Mouse (Mus musculus): Measurements from ENCODE around the gene Cdh8. TPM values are rescaled to one million over a fixed set of nuclear protein-coding genes. Genes with fewer than 3 reads are reported as not detected.

The Cdh8 gene
- polyA plus RNA-seq, 1 experiment from 2014 or later: 3.6 TPM

- WGBS: 33% methylated on average over 10 of the region's 10 CpGs
- ATAC-seq (replicated peaks; ENCODE audit: extremely low read depth, insufficient read depth, low FRiP score): no peak
- Histone ChIP-seq H3K27ac (ENCODE audit: low read length) (no peak overlapping the region), H3K4me3 (ENCODE audit: low read length) (peak overlapping the region; percentile 62; the same call in 1 of the 2 replicates), H3K9me3 (replicated peaks; ENCODE audit: control insufficient read depth, low read length) (no peaks in the 10 kb centered on the region), H3K9ac (ENCODE audit: low read length) (no peak overlapping the region), H3K27me3 (ENCODE audit: control insufficient read depth, insufficient read depth, low read length) (peaks cover 39% of the 10 kb centered on the region), H3K36me3 (ENCODE audit: control insufficient read depth, insufficient read depth) (no peaks in the 10 kb centered on the region), H3K4me1 (ENCODE audit: control insufficient read depth, insufficient read depth, low read length) (peaks cover 6% of the 10 kb centered on the region; the same call in 1 of the 2 replicates), H3K4me2 (ENCODE audit: low read depth, low read length) (peak overlapping the region; percentile 96; the same call in 1 of the 2 replicates)
Observed at GRCm38 (mm10) chr8:99413877-99414482, 2.3 kb downstream of the Cdh8 start.

GRCm38 (mm10) chr8:99393908-99394307 lies 22.4 kb downstream of the Cdh8 start:
- no peak overlapping the region for H3K4me2 ChIP-seq (ENCODE audit: low read depth, low read length)
- no peaks in the 10 kb centered on the region for H3K27me3 ChIP-seq (ENCODE audit: control insufficient read depth, insufficient read depth, low read length)
- no peaks in the 10 kb centered on the region for H3K36me3 ChIP-seq (ENCODE audit: control insufficient read depth, insufficient read depth)
- no peak for ATAC-seq (replicated peaks; ENCODE audit: extremely low read depth, insufficient read depth, low FRiP score)
- H3K27ac ChIP-seq (ENCODE audit: low read length): peak overlapping the region; percentile 36; the same call in 1 of the 2 replicates
- no peak overlapping the region for H3K9ac ChIP-seq (ENCODE audit: low read length)
- no peaks in the 10 kb centered on the region for H3K9me3 ChIP-seq (replicated peaks; ENCODE audit: control insufficient read depth, low read length)
- 59% methylated on average over 4 of the region's 4 CpGs for WGBS
- H3K4me3 ChIP-seq (ENCODE audit: low read length): no peak overlapping the region
- peaks cover 4% of the 10 kb centered on the region; the same call in 1 of the 2 replicates for H3K4me1 ChIP-seq (ENCODE audit: control insufficient read depth, insufficient read depth, low read length)

DNA sequence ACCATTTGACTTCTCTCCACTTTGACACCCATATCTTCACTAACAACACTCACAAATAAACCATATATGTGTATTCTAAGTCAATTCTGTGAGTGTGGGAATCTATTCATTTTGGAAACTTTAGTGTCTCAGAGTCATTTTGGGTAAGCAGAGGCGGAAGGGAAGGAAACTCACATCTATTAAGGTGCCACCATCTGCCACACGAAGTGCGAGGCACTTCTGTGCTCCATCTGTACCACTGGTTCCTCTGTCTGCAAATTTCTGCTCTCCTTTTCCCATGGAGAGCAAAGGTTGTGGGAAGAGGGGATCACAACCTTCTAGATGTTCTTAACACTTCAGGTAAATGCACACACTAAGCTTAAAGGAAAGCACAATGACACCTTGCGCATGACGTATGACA lies 46.2 kb downstream of the Cdh8 start:
- Histone ChIP-seq H3K9me3 (replicated peaks; ENCODE audit: control insufficient read depth, low read length) (no peaks in the 10 kb centered on the region), H3K27ac (ENCODE audit: low read length) (no peak overlapping the region), H3K4me2 (ENCODE audit: low read depth, low read length) (no peak overlapping the region), H3K36me3 (ENCODE audit: control insufficient read depth, insufficient read depth) (no peaks in the 10 kb centered on the region), H3K4me1 (ENCODE audit: control insufficient read depth, insufficient read depth, low read length) (no peaks in the 10 kb centered on the region), H3K27me3 (ENCODE audit: control insufficient read depth, insufficient read depth, low read length) (no peaks in the 10 kb centered on the region), H3K4me3 (ENCODE audit: low read length) (no peak overlapping the region), H3K9ac (ENCODE audit: low read length) (no peak overlapping the region)
- 84% methylated on average over 5 of the region's 5 CpGs for WGBS
- no peak for ATAC-seq (replicated peaks; ENCODE audit: extremely low read depth, insufficient read depth, low FRiP score)

DNA sequence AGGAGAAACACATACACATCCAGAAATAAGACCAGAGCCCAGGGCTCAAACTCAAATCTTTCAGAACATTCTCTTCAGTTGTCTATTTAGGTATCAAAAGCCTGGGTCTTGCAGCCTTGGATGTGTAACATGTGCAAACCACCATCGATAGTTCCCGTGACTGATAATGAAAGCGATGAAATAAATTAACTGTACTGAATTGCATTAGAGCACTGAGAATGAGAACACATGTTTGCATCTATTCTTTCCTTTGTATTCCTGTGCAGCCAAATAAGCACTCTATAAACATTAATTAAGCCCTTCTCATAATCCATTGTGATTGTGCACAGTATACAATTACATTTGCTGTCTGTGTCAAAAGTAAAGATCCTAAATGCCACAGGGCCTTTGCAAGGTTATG lies 47.1 kb downstream of the Cdh8 start:
- WGBS: 87% methylated on average over 3 of the region's 3 CpGs
- Histone ChIP-seq H3K4me1 (ENCODE audit: control insufficient read depth, insufficient read depth, low read length) (no peaks in the 10 kb centered on the region), H3K4me3 (ENCODE audit: low read length) (no peak overlapping the region), H3K27ac (ENCODE audit: low read length) (no peak overlapping the region), H3K4me2 (ENCODE audit: low read depth, low read length) (no peak overlapping the region), H3K9me3 (replicated peaks; ENCODE audit: control insufficient read depth, low read length) (no peaks in the 10 kb centered on the region), H3K9ac (ENCODE audit: low read length) (no peak overlapping the region), H3K36me3 (ENCODE audit: control insufficient read depth, insufficient read depth) (no peaks in the 10 kb centered on the region), H3K27me3 (ENCODE audit: control insufficient read depth, insufficient read depth, low read length) (no peaks in the 10 kb centered on the region)
- no peak for ATAC-seq (replicated peaks; ENCODE audit: extremely low read depth, insufficient read depth, low FRiP score)

DNA sequence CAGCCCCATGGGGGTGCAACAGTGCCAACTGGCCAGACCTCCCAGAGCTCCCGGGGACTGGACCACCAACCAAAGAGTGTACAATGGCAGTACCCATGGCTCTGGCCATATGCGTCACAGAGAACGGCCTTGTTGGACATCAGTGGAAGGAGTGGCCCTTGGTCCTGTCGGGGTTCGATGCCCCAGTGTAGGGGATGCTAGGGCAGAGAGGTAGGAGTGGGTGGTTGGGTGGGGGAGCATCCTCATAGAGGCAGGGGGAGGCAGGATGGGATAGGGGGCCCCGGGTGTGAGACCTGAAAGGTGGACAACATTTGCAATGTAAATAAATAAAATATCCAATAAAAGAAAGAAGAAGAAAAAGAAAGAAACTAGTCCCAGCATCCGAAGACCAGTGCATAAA lies 47.8 kb downstream of the Cdh8 start:
- H3K27ac ChIP-seq (ENCODE audit: low read length): no peak overlapping the region
- WGBS: 87% methylated on average over 7 of the region's 7 CpGs
- H3K27me3 ChIP-seq (ENCODE audit: control insufficient read depth, insufficient read depth, low read length): no peaks in the 10 kb centered on the region
- no peaks in the 10 kb centered on the region for H3K36me3 ChIP-seq (ENCODE audit: control insufficient read depth, insufficient read depth)
- no peak overlapping the region for H3K4me2 ChIP-seq (ENCODE audit: low read depth, low read length)
- H3K9ac ChIP-seq (ENCODE audit: low read length): no peak overlapping the region
- no peaks in the 10 kb centered on the region for H3K4me1 ChIP-seq (ENCODE audit: control insufficient read depth, insufficient read depth, low read length)
- no peak overlapping the region for H3K4me3 ChIP-seq (ENCODE audit: low read length)
- H3K9me3 ChIP-seq (replicated peaks; ENCODE audit: control insufficient read depth, low read length): no peaks in the 10 kb centered on the region
- no peak for ATAC-seq (replicated peaks; ENCODE audit: extremely low read depth, insufficient read depth, low FRiP score)

GRCm38 (mm10) chr8:99353923-99354322 lies 62.3 kb downstream of the Cdh8 start:
- H3K4me3 ChIP-seq (ENCODE audit: low read length): no peak overlapping the region
- WGBS: 77% methylated on average over 3 of the region's 3 CpGs
- no peak for ATAC-seq (replicated peaks; ENCODE audit: extremely low read depth, insufficient read depth, low FRiP score)
- no peak overlapping the region for H3K4me2 ChIP-seq (ENCODE audit: low read depth, low read length)
- no peaks in the 10 kb centered on the region for H3K9me3 ChIP-seq (replicated peaks; ENCODE audit: control insufficient read depth, low read length)
- no peaks in the 10 kb centered on the region for H3K36me3 ChIP-seq (ENCODE audit: control insufficient read depth, insufficient read depth)
- no peaks in the 10 kb centered on the region for H3K27me3 ChIP-seq (ENCODE audit: control insufficient read depth, insufficient read depth, low read length)
- no peak overlapping the region for H3K27ac ChIP-seq (ENCODE audit: low read length)
- no peaks in the 10 kb centered on the region for H3K4me1 ChIP-seq (ENCODE audit: control insufficient read depth, insufficient read depth, low read length)
- H3K9ac ChIP-seq (ENCODE audit: low read length): no peak overlapping the region

- no peak for ATAC-seq (replicated peaks; ENCODE audit: extremely low read depth, insufficient read depth, low FRiP score)
Observed at GRCm38 (mm10) chr8:99353221-99353620, 63.0 kb downstream of the Cdh8 start.

GRCm38 (mm10) chr8:99349456-99349855 lies 66.8 kb downstream of the Cdh8 start:
- H3K4me1 ChIP-seq (ENCODE audit: control insufficient read depth, insufficient read depth, low read length): no peaks in the 10 kb centered on the region; the same call in 1 of the 2 replicates
- H3K4me2 ChIP-seq (ENCODE audit: low read depth, low read length): no peak overlapping the region
- ATAC-seq (replicated peaks; ENCODE audit: extremely low read depth, insufficient read depth, low FRiP score): no peak
- H3K4me3 ChIP-seq (ENCODE audit: low read length): no peak overlapping the region
- H3K27me3 ChIP-seq (ENCODE audit: control insufficient read depth, insufficient read depth, low read length): no peaks in the 10 kb centered on the region
- no peaks in the 10 kb centered on the region for H3K36me3 ChIP-seq (ENCODE audit: control insufficient read depth, insufficient read depth)
- H3K27ac ChIP-seq (ENCODE audit: low read length): no peak overlapping the region
- H3K9ac ChIP-seq (ENCODE audit: low read length): no peak overlapping the region
- no peaks in the 10 kb centered on the region for H3K9me3 ChIP-seq (replicated peaks; ENCODE audit: control insufficient read depth, low read length)

More at GRCm38 (mm10) chr8:99353221-99353620, 63.0 kb downstream of the Cdh8 start:
- Histone ChIP-seq H3K36me3 (ENCODE audit: control insufficient read depth, insufficient read depth) (no peaks in the 10 kb centered on the region), H3K9me3 (replicated peaks; ENCODE audit: control insufficient read depth, low read length) (no peaks in the 10 kb centered on the region), H3K27ac (ENCODE audit: low read length) (no peak overlapping the region), H3K9ac (ENCODE audit: low read length) (no peak overlapping the region), H3K4me2 (ENCODE audit: low read depth, low read length) (no peak overlapping the region), H3K27me3 (ENCODE audit: control insufficient read depth, insufficient read depth, low read length) (no peaks in the 10 kb centered on the region), H3K4me3 (ENCODE audit: low read length) (no peak overlapping the region), H3K4me1 (ENCODE audit: control insufficient read depth, insufficient read depth, low read length) (no peaks in the 10 kb centered on the region)
- WGBS: 75% methylated on average over 1 of the region's 1 CpGs

- H3K36me3 ChIP-seq (ENCODE audit: control insufficient read depth, insufficient read depth): no peaks in the 10 kb centered on the region
- 70% methylated on average over 3 of the region's 3 CpGs for WGBS
- H3K27ac ChIP-seq (ENCODE audit: low read length): no peak overlapping the region
- H3K4me2 ChIP-seq (ENCODE audit: low read depth, low read length): no peak overlapping the region
- H3K4me3 ChIP-seq (ENCODE audit: low read length): no peak overlapping the region
- ATAC-seq (replicated peaks; ENCODE audit: extremely low read depth, insufficient read depth, low FRiP score): no peak
- H3K9me3 ChIP-seq (replicated peaks; ENCODE audit: control insufficient read depth, low read length): no peaks in the 10 kb centered on the region
- no peaks in the 10 kb centered on the region for H3K27me3 ChIP-seq (ENCODE audit: control insufficient read depth, insufficient read depth, low read length)
- no peaks in the 10 kb centered on the region; the same call in 1 of the 2 replicates for H3K4me1 ChIP-seq (ENCODE audit: control insufficient read depth, insufficient read depth, low read length)
- no peak overlapping the region for H3K9ac ChIP-seq (ENCODE audit: low read length)
Observed at GRCm38 (mm10) chr8:99348618-99349017, 67.7 kb downstream of the Cdh8 start.
